ENCODE assay signal across 9 mouse cellular contexts in genomic region chr11:96536146-96536545, GRCm38 (mm10).
DNase-seq lines count a peak whose midpoint lies in the region; ATAC-seq and TF ChIP-seq lines count a peak whose summit lies in the region.
"Had no signal": no experiment of that assay in that cellular context is flagged by ENCODE, and none has a peak within 500 bp of the region (broad histone marks: within the 10 kb centered on the region; RNA-seq: fewer than 3 reads in every experiment).

No protein-coding gene starts in this region.

- peak overlapping the region; percentile 54 for H3K27ac ChIP-seq in kidney, embryonic 16.5 days (ENCODE audit: low read length)
- H3K27ac ChIP-seq in midbrain, postnatal 0 days (ENCODE audit: low read depth, low read length): no peak overlapping the region
- H3K27ac ChIP-seq: neural tube, embryonic 12.5 days had no signal

- TF ChIP-seq CTCF in midbrain, postnatal 0 days (IDR thresholded peaks at IDR 0.05): peak; percentile 98

- peak; percentile 49 for ATAC-seq in kidney, embryonic 16.5 days (ENCODE audit: low FRiP score, low TSS enrichment)
- ATAC-seq in midbrain, postnatal 0 days (ENCODE audit: low FRiP score): no peak

- no peak overlapping the region for H3K4me2 ChIP-seq in kidney, embryonic 16.5 days (replicated peaks; ENCODE audit: low read depth, low read length)
- no peak overlapping the region for H3K4me2 ChIP-seq in midbrain, postnatal 0 days (ENCODE audit: low read depth, low read length, poor library complexity, severe bottlenecking)
- H3K4me2 ChIP-seq: neural tube, embryonic 12.5 days had no signal

- peaks cover 23% of the 10 kb centered on the region for H3K4me1 ChIP-seq in kidney, embryonic 16.5 days (ENCODE audit: insufficient read depth, low read length)
- no peaks in the 10 kb centered on the region for H3K4me1 ChIP-seq in midbrain, postnatal 0 days (ENCODE audit: insufficient read depth, low read length)

- peak; percentile 44 to 49 for DNase-seq in cerebellum, postnatal 14 days
- DNase-seq in cerebellum, adult 8-10 months: no peak
- DNase-seq in right cerebral cortex, postnatal 10 days (ENCODE audit: low spot score in 2 of 2): peak; percentile 29 to 34
- no peak for DNase-seq in right cerebral cortex, postnatal 36 days (ENCODE audit: low spot score in 2 of 2)
- DNase-seq in embryo, embryonic 10.5 days (ENCODE audit: low spot score): peak; percentile 85
- DNase-seq in midbrain, postnatal 0 days (ENCODE audit: low spot score): peak; percentile 72
- DNase-seq in spleen, postnatal 10 days (ENCODE audit: low spot score in 2 of 2): no peak

- 19% methylated on average over 5 of the region's 5 CpGs for WGBS in kidney, embryonic 16.5 days
- whole genome bisulfite sequencing in midbrain, postnatal 0 days: 20% methylated on average over 5 of the region's 5 CpGs

- H3K27me3 ChIP-seq in kidney, embryonic 16.5 days (ENCODE audit: insufficient read depth, low read length): no peaks in the 10 kb centered on the region
- peaks cover 6% of the 10 kb centered on the region for H3K27me3 ChIP-seq in midbrain, postnatal 0 days (ENCODE audit: insufficient read depth, low read length)
- H3K27me3 ChIP-seq: neural tube, embryonic 12.5 days had no signal

- 0 out of 2 replicates have a peak, but pooled peaks cover 3% of the 10 kb centered on the region for H3K9me3 ChIP-seq in kidney, embryonic 16.5 days (ENCODE audit: low read length)
- no peaks in the 10 kb centered on the region for H3K9me3 ChIP-seq in midbrain, postnatal 0 days (ENCODE audit: low read length)
- H3K9me3 ChIP-seq: neural tube, embryonic 12.5 days had no signal

- no peak overlapping the region for H3K4me3 ChIP-seq in kidney, embryonic 16.5 days (ENCODE audit: low read length)
- no peak overlapping the region for H3K4me3 ChIP-seq in midbrain, postnatal 0 days (ENCODE audit: low read depth, low read length)
- H3K4me3 ChIP-seq: neural tube, embryonic 12.5 days had no signal

- H3K36me3 ChIP-seq in kidney, embryonic 16.5 days (ENCODE audit: insufficient read depth, low read length): no peaks in the 10 kb centered on the region
- no peaks in the 10 kb centered on the region for H3K36me3 ChIP-seq in midbrain, postnatal 0 days (ENCODE audit: insufficient read depth, low read length)
- H3K36me3 ChIP-seq: neural tube, embryonic 12.5 days had no signal

- no peak overlapping the region for H3K9ac ChIP-seq in kidney, embryonic 16.5 days (replicated peaks; ENCODE audit: low read length)
- no peak overlapping the region for H3K9ac ChIP-seq in midbrain, postnatal 0 days (replicated peaks; ENCODE audit: low read length, poor library complexity, severe bottlenecking)
- H3K9ac ChIP-seq: neural tube, embryonic 12.5 days had no signal

Comparison
In these comparisons a context has a peak if more than half of its experiments do, and no peak if none do; other contexts are left out.
1. DNase-seq: peak in cerebellum, postnatal 14 days (2 of 2), right cerebral cortex, postnatal 10 days (2 of 2), embryo, embryonic 10.5 days (single experiment) and midbrain, postnatal 0 days (single experiment); none in cerebellum, adult 8-10 months (single experiment), right cerebral cortex, postnatal 36 days (0 of 2) and spleen, postnatal 10 days (0 of 2).